Mouse (Mus musculus): ENCODE measurements around the gene 1110059E24Rik. TPM values are rescaled to one million over a fixed set of nuclear protein-coding genes. Genes with fewer than 3 reads are reported as not detected.

1110059E24Rik gene
- polyA plus RNA-seq (2012; rRNA removed) (3.6 and 6.6 TPM in 2 replicates), polyA plus RNA-seq (2014; fragmentation: Nextera tagmentation; extraction: Ambion mirVana) (13.5 and 13.7 TPM in 2 replicates)

- ATAC-seq (ENCODE audit: insufficient read depth) = peak; percentile 98
Measured at GRCm38 (mm10) chr19:21652285-21653171, at the start of gene 1110059E24Rik. Gene 1110059E24Rik (minus strand): TSS chr19:21652976.

GRCm38 (mm10) chr19:21680986-21681385, 28.2 kb upstream of the 1110059E24Rik start:
- TF ChIP-seq EP300 (IDR thresholded peaks at IDR 0.05; ENCODE audit: low read depth) (no peak), CTCF (IDR thresholded peaks at IDR 0.05; ENCODE audit: low read depth) (no peak)
- Histone ChIP-seq H3K27me3 (ENCODE audit: control insufficient read depth, insufficient read depth, low read length) (no peaks in the 10 kb centered on the region), H3K9me3 (ENCODE audit: control insufficient read depth, low read length) (no peaks in the 10 kb centered on the region), H3K27ac (no peak overlapping the region), H3K4me2 (ENCODE audit: low read depth) (no peak overlapping the region), H3K36me3 (replicated peaks; ENCODE audit: control insufficient read depth, insufficient read depth, low read depth) (no peaks in the 10 kb centered on the region), H3K9ac (replicated peaks) (no peak overlapping the region), H3K4me1 (replicated peaks; ENCODE audit: control insufficient read depth in 2 of 2, insufficient read depth in 2 of 2, low read length in 1 of 2) (no peaks in the 10 kb centered on the region), H3K4me3 (ENCODE audit: insufficient read depth in 1 of 2, low read depth in 2 of 2, low read length in 2 of 2) (no peak overlapping the region)
- DNase-seq (ENCODE audit: low read depth in 3 of 3, low spot score in 3 of 3) (no peak), ATAC-seq (ENCODE audit: insufficient read depth) (no peak)
- 82% methylated on average over 10 of the region's 10 CpGs for WGBS (ENCODE audit: insufficient replicate concordance)

More at GRCm38 (mm10) chr19:21652285-21653171, at the start of gene 1110059E24Rik:
- Histone ChIP-seq H3K9me3 (ENCODE audit: control insufficient read depth, low read length) (no peaks in the 10 kb centered on the region), H3K4me1 (replicated peaks; ENCODE audit: control insufficient read depth in 2 of 2, insufficient read depth in 2 of 2, low read length in 1 of 2) (peaks cover 4 to 13% of the 10 kb centered on the region in 2 experiments), H3K36me3 (replicated peaks; ENCODE audit: control insufficient read depth, insufficient read depth, low read depth) (no peaks in the 10 kb centered on the region), H3K4me3 (ENCODE audit: insufficient read depth in 1 of 2, low read depth in 2 of 2, low read length in 2 of 2) (peak within 1 kb of the TSS; percentile 82 to 92), H3K27me3 (ENCODE audit: control insufficient read depth, insufficient read depth, low read length) (no peaks in the 10 kb centered on the region), H3K27ac (peak within 1 kb of the TSS; percentile 58), H3K4me2 (ENCODE audit: low read depth) (peak within 1 kb of the TSS; percentile 90), H3K9ac (replicated peaks) (peak within 1 kb of the TSS; percentile 75)
- TF ChIP-seq CTCF (IDR thresholded peaks at IDR 0.05; ENCODE audit: low read depth) (no peak), EP300 (IDR thresholded peaks at IDR 0.05; ENCODE audit: low read depth) (no peak)
- WGBS (ENCODE audit: insufficient replicate concordance) = 5% methylated on average over 52 of the region's 52 CpGs
- DNase-seq (ENCODE audit: low read depth in 3 of 3, low spot score in 3 of 3) = peak; percentile 92 to 94 (median 92)

GRCm38 (mm10) chr19:21680091-21680490, 27.3 kb upstream of the 1110059E24Rik start:
- Histone ChIP-seq H3K27me3 (ENCODE audit: control insufficient read depth, insufficient read depth, low read length) (no peaks in the 10 kb centered on the region), H3K4me1 (replicated peaks; ENCODE audit: control insufficient read depth in 2 of 2, insufficient read depth in 2 of 2, low read length in 1 of 2) (no peaks in the 10 kb centered on the region), H3K4me2 (ENCODE audit: low read depth) (no peak overlapping the region), H3K36me3 (replicated peaks; ENCODE audit: control insufficient read depth, insufficient read depth, low read depth) (no peaks in the 10 kb centered on the region), H3K9ac (replicated peaks) (no peak overlapping the region), H3K4me3 (ENCODE audit: insufficient read depth in 1 of 2, low read depth in 2 of 2, low read length in 2 of 2) (no peak overlapping the region), H3K27ac (no peak overlapping the region), H3K9me3 (ENCODE audit: control insufficient read depth, low read length) (no peaks in the 10 kb centered on the region)
- TF ChIP-seq CTCF (IDR thresholded peaks at IDR 0.05; ENCODE audit: low read depth) (no peak), EP300 (IDR thresholded peaks at IDR 0.05; ENCODE audit: low read depth) (no peak)
- no peak for ATAC-seq (ENCODE audit: insufficient read depth)
- no peak for DNase-seq (ENCODE audit: low read depth in 3 of 3, low spot score in 3 of 3)
- 76% methylated on average over 3 of the region's 3 CpGs for WGBS (ENCODE audit: insufficient replicate concordance)

- Histone ChIP-seq H3K36me3 (replicated peaks; ENCODE audit: control insufficient read depth, insufficient read depth, low read depth) (no peaks in the 10 kb centered on the region), H3K4me2 (ENCODE audit: low read depth) (no peak overlapping the region), H3K4me3 (ENCODE audit: insufficient read depth in 1 of 2, low read depth in 2 of 2, low read length in 2 of 2) (no peak overlapping the region), H3K9ac (replicated peaks) (no peak overlapping the region), H3K4me1 (replicated peaks; ENCODE audit: control insufficient read depth in 2 of 2, insufficient read depth in 2 of 2, low read length in 1 of 2) (0 out of 4 replicates have a peak, but pooled peaks cover 0 to 2% of the 10 kb centered on the region in 2 experiments), H3K27ac (no peak overlapping the region), H3K9me3 (ENCODE audit: control insufficient read depth, low read length) (no peaks in the 10 kb centered on the region), H3K27me3 (ENCODE audit: control insufficient read depth, insufficient read depth, low read length) (no peaks in the 10 kb centered on the region)
- no peak for DNase-seq (ENCODE audit: low read depth in 3 of 3, low spot score in 3 of 3)
- 86% methylated on average over 17 of the region's 17 CpGs for WGBS (ENCODE audit: insufficient replicate concordance)
- TF ChIP-seq CTCF (IDR thresholded peaks at IDR 0.05; ENCODE audit: low read depth) (no peak), EP300 (IDR thresholded peaks at IDR 0.05; ENCODE audit: low read depth) (no peak)
- no peak for ATAC-seq (ENCODE audit: insufficient read depth)
Measured at GRCm38 (mm10) chr19:21674354-21675096, 21.7 kb upstream of the 1110059E24Rik start.

All from liver, embryonic 14.5 days (tissue).